Mouse (Mus musculus) left cerebral cortex, postnatal 14 days (tissue): ENCODE results near the gene Selenok. TPM values are rescaled to one million over a fixed set of nuclear protein-coding genes. Genes with fewer than 3 reads are reported as not detected.

Experiments
- DNase-seq, 2 experiments: peaks; one replicate each; pipeline ENCODE4 v3.0.0; 2021 to 2022; ENCODE audit warnings: low spot score in 2 of 2, mixed read lengths in 1 of 2
- intact Hi-C: fragments of 180-260 bp; cut with DNase I; formaldehyde crosslinking; loops from one replicate; pipeline ENCODE4 v1.15.1; 2025
- long read RNA-seq, 2 experiments: library from polyadenylated mRNA; stranded (forward); transcript quantifications; one replicate each; pipeline ENCODE4 v2.0.0; 2021
- total RNA-seq, 2 experiments: library from RNA; stranded (reverse); gene quantifications; 2 replicates each; pipeline ENCODE4 v1.2.3; 2021

Selenok gene
- total RNA-seq = 100 to 1,000 TPM; 148 to 157 TPM
- long read RNA-seq, experiment 1, transcript Selenok-201 (5 exons, 1,678 nt) = major isoform, 320 of 326 reads
- long read RNA-seq, experiment 1, partial matches to known transcripts = 3 of 326 reads
- long read RNA-seq, experiment 1, other reads (novel, unspliced or antisense) = 3 of 326 reads
- long read RNA-seq, experiment 2, transcript Selenok-201 (5 exons, 1,678 nt) = major isoform, 230 of 241 reads
- long read RNA-seq, experiment 2, partial matches to known transcripts = 1 of 241 reads
- long read RNA-seq, experiment 2, other reads (novel, unspliced or antisense) = 10 of 241 reads

DNA sequence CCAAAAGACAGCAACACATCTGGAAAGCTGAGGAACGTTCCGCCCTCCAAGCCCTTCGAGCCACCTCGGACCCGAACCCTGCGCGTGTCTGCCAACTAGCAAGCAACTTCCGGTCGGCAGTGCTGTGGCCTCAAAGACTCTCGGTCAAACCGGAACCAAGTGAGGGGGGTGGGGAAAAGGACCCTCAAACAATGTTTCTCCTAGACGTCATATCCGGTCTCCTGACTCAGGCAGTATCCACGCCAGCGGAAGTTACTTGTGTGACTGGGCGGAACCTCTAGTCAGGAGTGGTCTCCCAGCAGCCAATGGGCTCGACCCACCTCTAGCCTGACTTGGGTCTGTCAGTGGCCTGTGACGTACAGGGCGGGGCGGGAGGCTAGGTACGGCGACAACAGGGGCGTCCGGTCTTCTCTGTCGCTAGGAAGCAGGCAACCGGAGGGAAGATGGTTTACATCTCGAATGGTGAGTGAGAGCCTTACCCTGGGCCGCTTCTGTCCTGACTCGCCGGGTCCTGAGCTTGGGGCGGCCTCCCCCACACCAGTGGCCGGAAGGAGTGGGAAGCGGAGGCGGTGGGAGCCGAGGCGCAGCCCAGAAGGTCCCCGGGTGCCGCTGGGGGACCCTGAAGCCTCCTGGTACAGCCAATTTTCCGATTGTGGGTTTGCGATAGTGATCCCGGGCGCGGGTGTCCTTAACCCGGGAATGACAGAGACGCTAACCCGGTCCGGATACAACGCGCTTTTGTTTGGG, at the start of gene Selenok:
Selenok (plus strand) TSS at position 234 of the 747 bp plus-strand sequence.
- DNase-seq = peak; percentile 96 to 99
- intact Hi-C loops = no loop called here

- intact Hi-C loops = no loop called here
- DNase-seq = no peak
Observed at GRCm38 (mm10) chr14:29928966-29929365, 39.1 kb upstream of the Selenok start.

DNA sequence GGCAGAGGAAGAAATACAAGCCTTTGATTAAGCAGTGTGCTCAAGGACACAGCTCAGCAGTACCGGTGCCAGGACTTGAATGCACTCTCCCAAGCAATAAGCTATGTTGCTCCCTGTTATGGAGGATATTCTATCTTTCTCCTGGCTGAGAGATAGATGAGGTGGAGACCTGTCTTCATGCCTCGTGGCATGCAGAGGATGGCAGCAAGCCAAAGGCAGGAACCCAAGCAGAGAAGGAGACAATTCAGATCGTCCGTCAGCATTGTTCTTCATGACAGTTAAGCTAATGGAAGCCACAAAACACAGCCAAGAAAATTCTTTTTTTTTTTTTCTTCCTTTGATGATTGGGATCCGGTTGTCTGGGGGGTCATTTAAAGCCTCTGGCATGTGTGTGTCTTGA, 32.6 kb upstream of the Selenok start:
- intact Hi-C loops = loop anchor here (5.0 to 10.0 kb wide), 2 partner anchors 98 to 991 kb away; no protein-coding TSS in a partner anchor
- DNase-seq = no peak

DNA sequence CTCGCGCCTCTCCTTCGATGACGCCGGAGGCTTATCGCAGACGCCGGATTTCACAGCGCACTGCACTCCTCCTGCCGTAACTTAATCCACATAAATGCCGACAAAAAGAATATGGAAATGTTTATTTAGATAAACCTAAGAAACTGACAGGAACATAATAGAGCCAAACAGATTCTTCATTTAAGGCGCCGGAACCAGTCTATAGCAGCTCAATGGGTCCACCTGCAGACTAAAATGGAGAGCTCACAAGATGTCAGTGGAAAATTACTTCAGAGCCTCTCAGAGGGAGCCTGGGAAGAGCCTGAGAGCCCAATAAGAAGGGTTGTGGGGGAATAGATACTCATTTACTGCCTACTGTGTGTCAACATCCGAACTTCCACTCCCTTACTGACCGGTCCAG, 30.6 kb upstream of the Selenok start:
- peak; percentile 61 to 76 for DNase-seq
- intact Hi-C loops = loop anchor here (1.0 to 10.0 kb wide), 3 partner anchors 100 to 993 kb away; partner anchors contain the start of gene Cacna2d3

GRCm38 (mm10) chr14:29939600-29940312, 28.4 kb upstream of the Selenok start:
- intact Hi-C loops = loop anchor here (5.0 to 10.0 kb wide), 2 partner anchors 102 to 995 kb away; no protein-coding TSS in a partner anchor
- DNase-seq = no peak

DNA sequence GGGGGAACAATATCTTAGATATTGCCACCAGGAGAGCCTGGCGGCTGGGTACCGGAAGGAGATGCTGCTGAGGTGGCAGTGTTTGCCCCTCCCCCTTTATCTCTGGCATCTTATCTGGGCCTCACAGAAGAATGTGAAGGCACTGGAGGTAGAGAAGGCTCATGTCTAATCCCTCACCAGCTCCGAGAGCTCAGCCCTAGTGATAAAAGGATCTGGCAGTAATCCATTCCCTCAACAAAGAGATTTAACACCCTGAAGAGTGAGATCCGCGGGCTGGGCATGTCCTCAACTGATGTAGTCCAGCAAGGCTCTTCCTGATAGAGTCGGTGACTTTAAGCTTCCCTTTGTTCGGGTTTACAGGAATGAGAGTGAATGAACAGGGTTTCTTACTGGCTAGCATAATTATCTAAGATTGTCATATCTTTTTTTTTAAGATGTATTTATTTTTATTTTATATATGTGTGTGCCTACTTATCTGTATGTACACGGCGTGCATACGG, 27.7 kb upstream of the Selenok start:
- intact Hi-C loops = no loop called here
- DNase-seq = no peak

DNA sequence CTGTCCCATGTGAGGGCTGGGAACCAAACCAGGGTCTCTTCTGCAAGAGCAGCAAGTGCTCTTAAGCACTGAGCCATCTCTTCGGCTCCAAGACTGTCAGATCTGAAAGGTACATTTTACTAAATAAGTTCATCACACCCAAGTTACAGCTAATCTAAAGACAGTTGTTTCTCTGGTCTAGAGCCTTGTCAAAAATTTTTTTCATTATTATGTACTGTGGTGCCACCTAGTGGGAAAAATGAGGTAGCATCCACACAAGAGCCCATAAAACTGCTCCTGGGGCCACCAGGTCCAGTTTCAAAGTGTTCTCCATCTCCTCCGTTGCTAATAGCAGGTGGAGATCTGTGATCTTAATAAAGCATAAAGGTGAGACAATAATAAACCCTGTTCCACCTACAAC, 27.2 kb upstream of the Selenok start:
- DNase-seq = peak; percentile 52 to 72
- intact Hi-C loops = no loop called here

DNA sequence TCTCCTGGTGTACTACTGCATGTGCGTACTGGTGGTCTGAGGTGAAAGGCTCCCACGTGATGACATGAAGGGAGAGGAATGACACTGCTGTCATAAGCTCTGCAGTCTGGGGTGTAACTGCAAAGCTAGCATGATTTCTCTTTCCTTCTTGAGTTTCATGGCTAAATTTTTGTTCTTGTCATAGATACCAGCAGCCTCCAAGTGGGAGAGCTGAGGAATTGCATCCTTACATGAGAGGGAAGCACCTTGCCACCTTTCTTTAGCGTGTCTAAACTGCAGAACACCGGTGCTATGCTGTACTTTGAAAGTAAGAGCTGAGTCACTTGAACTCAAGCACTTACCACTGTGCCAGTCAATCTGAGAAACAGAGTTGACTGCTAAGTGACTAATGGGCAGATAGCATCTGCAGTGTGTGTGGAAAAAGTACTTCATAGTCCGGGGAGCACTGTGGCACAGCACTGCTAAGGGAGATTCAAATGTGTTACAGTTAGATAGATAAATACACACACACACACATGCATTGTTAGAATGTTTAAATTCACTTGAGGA, 21.3 kb upstream of the Selenok start:
- intact Hi-C loops = no loop called here
- DNase-seq = no peak

- DNase-seq = no peak
- intact Hi-C loops = no loop called here
Observed at GRCm38 (mm10) chr14:29950805-29951204, 17.3 kb upstream of the Selenok start.

GRCm38 (mm10) chr14:29957393-29957792, 10.7 kb upstream of the Selenok start:
- no peak for DNase-seq
- intact Hi-C loops = no loop called here

- intact Hi-C loops = no loop called here
- no peak for DNase-seq
Observed at GRCm38 (mm10) chr14:29967611-29968010, 497 bp upstream of the Selenok start.

DNA sequence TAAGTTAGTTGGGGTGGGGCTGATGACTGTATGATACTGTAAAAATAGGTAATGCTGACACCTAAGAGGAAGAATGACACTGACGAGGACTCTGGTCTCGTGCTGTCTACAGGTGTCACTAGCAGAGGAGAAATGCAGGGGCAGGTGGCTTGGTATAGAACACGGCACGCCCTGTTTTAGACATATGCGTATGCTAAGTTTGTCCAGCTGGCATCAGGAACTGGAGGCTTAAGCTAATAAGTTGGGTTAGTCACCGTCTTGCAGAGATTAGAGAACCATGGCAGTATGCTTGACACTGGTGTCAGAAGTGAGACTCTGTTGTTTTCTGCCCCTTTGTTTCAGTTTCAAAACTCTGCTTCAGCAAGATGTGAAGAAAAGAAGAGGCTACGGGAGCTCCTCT, 3.3 kb downstream of the Selenok start:
- intact Hi-C loops = no loop called here
- DNase-seq = no peak

DNA sequence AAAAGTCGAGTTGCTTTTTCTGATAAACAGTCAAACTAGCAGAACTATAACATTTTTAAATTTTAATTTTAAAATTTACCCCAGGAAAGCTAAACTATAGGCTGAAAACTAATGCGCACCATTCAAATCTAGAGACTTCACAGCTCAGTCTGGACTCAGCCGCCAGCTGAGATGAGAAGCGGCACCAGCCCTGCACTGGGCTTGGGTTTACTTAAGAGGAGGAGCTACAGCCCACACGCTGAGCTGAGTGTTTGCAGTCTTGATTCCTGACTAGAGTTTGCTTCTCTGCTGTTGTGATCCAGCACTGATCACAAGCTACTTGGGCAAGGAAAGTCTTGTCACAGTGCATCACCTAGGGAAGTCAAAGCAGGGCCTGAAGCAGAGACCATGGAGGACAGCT, 3.9 kb downstream of the Selenok start:
- intact Hi-C loops = no loop called here
- DNase-seq = no peak

DNA sequence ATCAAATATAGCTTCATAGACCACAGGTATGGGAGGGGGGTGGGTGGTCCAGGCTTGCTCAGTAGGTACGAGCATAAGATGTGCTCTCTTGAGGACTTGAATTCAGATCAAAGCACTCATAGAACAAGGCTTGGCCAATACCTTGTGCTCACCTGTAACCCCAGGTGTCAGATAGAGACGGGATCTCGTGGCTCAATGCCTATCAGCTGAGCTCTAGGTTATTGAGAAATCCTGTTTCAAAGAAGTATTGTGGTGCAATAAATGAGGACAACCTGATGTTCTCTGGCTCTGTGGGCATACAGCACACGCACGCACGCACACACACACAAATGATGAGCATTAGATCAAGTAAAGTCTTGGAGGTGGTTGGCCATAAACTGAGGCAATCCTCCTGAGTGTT, 8.8 kb downstream of the Selenok start:
- no peak for DNase-seq
- intact Hi-C loops = no loop called here

DNA sequence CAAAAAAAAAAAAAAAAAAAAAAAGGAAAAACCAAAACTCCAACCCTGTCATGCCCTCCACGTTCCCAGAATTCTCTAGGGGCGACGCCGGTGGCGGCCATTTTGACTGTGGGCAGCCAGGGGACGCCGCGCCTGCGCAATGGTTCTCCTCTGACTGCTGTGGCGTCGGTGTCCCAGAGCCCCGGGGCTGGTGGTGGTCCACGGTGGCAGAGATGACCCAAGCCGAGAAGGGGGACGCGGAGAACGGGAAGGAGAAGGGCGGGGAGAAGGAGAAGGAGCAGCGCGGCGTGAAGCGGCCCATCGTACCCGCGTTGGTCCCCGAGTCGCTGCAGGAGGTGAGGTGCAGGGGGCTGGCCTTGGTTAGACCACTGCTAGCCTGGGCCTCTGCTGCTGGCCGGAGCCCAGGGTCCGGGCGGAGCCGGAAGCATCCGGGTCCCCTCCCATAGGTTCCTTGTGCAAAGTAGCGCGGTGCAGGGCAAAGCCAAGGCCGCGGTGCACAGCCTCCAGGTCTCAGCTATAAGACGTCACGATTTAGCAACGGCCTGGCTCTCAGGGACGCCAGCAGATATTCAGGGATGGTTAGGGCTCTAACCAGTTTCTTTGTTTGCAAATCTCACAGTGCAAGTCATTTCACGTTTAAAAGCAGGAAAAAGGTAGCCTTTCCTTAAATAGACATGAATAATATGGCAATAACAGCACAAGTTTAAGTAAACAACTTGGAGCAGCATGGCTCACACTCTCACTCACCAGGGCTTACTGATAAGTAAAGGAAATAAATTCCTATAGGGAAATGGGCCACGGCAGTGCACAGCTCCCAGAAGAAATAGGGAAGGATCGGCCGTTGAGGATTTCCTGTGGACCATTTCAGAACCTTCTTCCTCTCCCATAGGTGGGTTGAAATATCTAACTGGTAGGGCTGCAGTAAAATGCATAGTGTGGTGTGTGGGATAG, 10.4 kb downstream of the Selenok start, which contains the start of gene Actr8:
Actr8 (plus strand) TSS at position 84 of the 951 bp plus-strand sequence.
- intact Hi-C loops = no loop called here
- peak; percentile 88 to 93 for DNase-seq

- intact Hi-C loops = no loop called here
- peak in 1 of 2 experiments; percentile 40 for DNase-seq
Observed at GRCm38 (mm10) chr14:29980447-29981205, 12.5 kb downstream of the Selenok start.

DNA sequence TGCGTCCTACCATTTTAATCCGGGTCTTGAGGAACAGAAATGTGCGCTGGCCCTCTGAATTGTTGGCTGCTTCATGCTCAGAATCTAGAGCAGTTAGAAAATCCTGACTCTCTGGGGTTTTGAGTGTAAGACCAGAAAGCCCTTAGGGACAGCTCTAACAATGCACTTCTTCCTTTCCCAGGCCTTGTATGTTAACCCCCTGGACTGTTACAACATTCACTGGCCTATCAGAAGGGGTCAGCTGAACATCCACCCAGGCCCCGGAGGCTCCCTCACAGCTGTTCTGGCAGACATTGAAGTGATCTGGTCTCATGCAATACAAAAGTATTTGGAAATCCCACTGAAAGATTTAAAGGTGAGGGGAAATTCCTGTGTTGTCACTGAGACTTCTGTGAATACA, 18.0 kb downstream of the Selenok start:
- DNase-seq = no peak
- intact Hi-C loops = no loop called here

DNA sequence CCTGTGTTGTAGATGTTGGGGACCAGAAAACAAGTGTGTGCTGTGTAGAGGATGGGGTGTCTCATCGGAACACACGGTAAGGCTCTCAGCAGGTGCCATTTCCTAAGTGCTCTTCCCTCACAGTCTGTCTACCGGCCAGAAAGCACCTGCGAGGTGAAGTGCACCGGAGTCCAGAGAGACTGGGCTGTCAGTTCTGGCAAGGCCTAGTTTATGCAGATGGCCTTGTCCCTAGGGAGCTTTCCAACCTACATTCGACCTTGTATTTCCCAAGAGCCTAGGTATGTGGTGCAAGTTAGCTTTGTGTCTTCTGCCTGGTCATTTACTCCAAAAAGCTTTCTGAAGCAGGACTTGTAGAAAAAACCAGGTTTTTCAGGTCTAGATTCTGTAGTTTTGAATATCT, 19.2 kb downstream of the Selenok start:
- DNase-seq = no peak
- intact Hi-C loops = no loop called here
